Mouse (Mus musculus): ENCODE measurements around the gene Arl8a. TPM values are rescaled to one million over a fixed set of nuclear protein-coding genes. Genes with fewer than 3 reads are reported as not detected.
"Not testable (repeated sequence)": the region's sequence is repeated elsewhere in the genome, so short reads cannot be mapped to it uniquely, and the experiment has no call there.

The Arl8a gene
- total RNA-seq (2021): 100 to 1,000 TPM; 393 to 420 TPM
- long read RNA-seq, transcript Arl8a-201 (7 exons, 1,713 nt): major isoform, 362 of 500 reads
- long read RNA-seq, partial matches to known transcripts: 128 of 500 reads
- long read RNA-seq, other reads (novel, unspliced or antisense): 10 of 500 reads

- peak; percentile 82 to 89 for DNase-seq (ENCODE audit: low spot score in 2 of 2)
Measured at GRCm38 (mm10) chr1:135146077-135146945, at the start of gene Arl8a. Gene Arl8a, plus strand, starts transcription at chr1:135146824.

- DNase-seq (ENCODE audit: low spot score in 2 of 2): no peak
Measured at GRCm38 (mm10) chr1:135097441-135097840, 49.2 kb upstream of the Arl8a start.

GRCm38 (mm10) chr1:135098441-135098840 is 48.2 kb upstream of the Arl8a start:
- DNase-seq (ENCODE audit: low spot score in 2 of 2): peak in 1 of 2 experiments; percentile 57

- no peak for DNase-seq (ENCODE audit: low spot score in 2 of 2)
Measured at GRCm38 (mm10) chr1:135100400-135100799, 46.2 kb upstream of the Arl8a start.

- no peak for DNase-seq (ENCODE audit: low spot score in 2 of 2)
Measured at GRCm38 (mm10) chr1:135105124-135105523, 41.5 kb upstream of the Arl8a start, which contains the start of gene Lgr6. Gene Lgr6, minus strand, starts transcription at chr1:135105276.

- DNase-seq (ENCODE audit: low spot score in 2 of 2): peak; percentile 71 to 81
Measured at GRCm38 (mm10) chr1:135105951-135106350, 40.7 kb upstream of the Arl8a start.

GRCm38 (mm10) chr1:135108611-135109010 is 38.0 kb upstream of the Arl8a start:
- no peak for DNase-seq (ENCODE audit: low spot score in 2 of 2)

GRCm38 (mm10) chr1:135110075-135110474 is 36.5 kb upstream of the Arl8a start:
- DNase-seq (ENCODE audit: low spot score in 2 of 2): peak; percentile 88 to 89

GRCm38 (mm10) chr1:135111271-135111670 is 35.4 kb upstream of the Arl8a start:
- DNase-seq (ENCODE audit: low spot score in 2 of 2): not testable (repeated sequence)

- DNase-seq (ENCODE audit: low spot score in 2 of 2): peak; percentile 44 to 64
Measured at GRCm38 (mm10) chr1:135112661-135113060, 34.0 kb upstream of the Arl8a start.

GRCm38 (mm10) chr1:135124573-135125363 is 21.9 kb upstream of the Arl8a start:
- DNase-seq (ENCODE audit: low spot score in 2 of 2): no peak

GRCm38 (mm10) chr1:135125990-135126389 is 20.6 kb upstream of the Arl8a start:
- DNase-seq (ENCODE audit: low spot score in 2 of 2): peak in 1 of 2 experiments; percentile 49

GRCm38 (mm10) chr1:135126443-135127027 is 20.1 kb upstream of the Arl8a start:
- no peak for DNase-seq (ENCODE audit: low spot score in 2 of 2)

GRCm38 (mm10) chr1:135128011-135128441 is 18.6 kb upstream of the Arl8a start:
- no peak for DNase-seq (ENCODE audit: low spot score in 2 of 2)

- DNase-seq (ENCODE audit: low spot score in 2 of 2): no peak
Measured at GRCm38 (mm10) chr1:135128986-135129385, 17.6 kb upstream of the Arl8a start.

- DNase-seq (ENCODE audit: low spot score in 2 of 2): no peak
Measured at GRCm38 (mm10) chr1:135129543-135130183, 17.0 kb upstream of the Arl8a start.

- no peak for DNase-seq (ENCODE audit: low spot score in 2 of 2)
Measured at GRCm38 (mm10) chr1:135130376-135131018, 16.1 kb upstream of the Arl8a start.

GRCm38 (mm10) chr1:135131034-135131433 is 15.6 kb upstream of the Arl8a start:
- no peak for DNase-seq (ENCODE audit: low spot score in 2 of 2)

GRCm38 (mm10) chr1:135131560-135131959 is 15.1 kb upstream of the Arl8a start:
- no peak for DNase-seq (ENCODE audit: low spot score in 2 of 2)

GRCm38 (mm10) chr1:135132473-135132872 is 14.2 kb upstream of the Arl8a start, which contains the start of gene Ptpn7:
Gene Ptpn7, plus strand, starts transcription at chr1:135132700.
- peak; percentile 71 to 76 for DNase-seq (ENCODE audit: low spot score in 2 of 2)
